Mouse (Mus musculus) adrenal gland (tissue): Measurements from ENCODE around the gene Rab42.
"Not testable (repeated sequence)": the region's sequence is repeated elsewhere in the genome, so short reads cannot be mapped to it uniquely, and the experiment has no call there.

Source experiments
- intact Hi-C: fragments of 180-260 bp; cut with DNase I; formaldehyde crosslinking; loops from one replicate; pipeline ENCODE4 v1.15.1; 2025

Rab42 gene

GRCm38 (mm10) chr4:132291056-132291455 lies 12.1 kb downstream of the Rab42 start:
- intact Hi-C loops: loop anchor here (5.0 to 10.0 kb wide), 2 partner anchors 56 to 124 kb away; no protein-coding TSS in a partner anchor

GRCm38 (mm10) chr4:132288840-132289239 lies 14.3 kb downstream of the Rab42 start:
- intact Hi-C loops: not testable (repeated sequence)

- intact Hi-C loops: no loop called here
Observed at GRCm38 (mm10) chr4:132275949-132276348, 27.2 kb downstream of the Rab42 start.

GRCm38 (mm10) chr4:132274156-132274862 lies 28.9 kb downstream of the Rab42 start, which contains the start of gene Taf12:
Gene Taf12, plus strand, starts transcription at chr4:132274375.
- intact Hi-C loops: loop anchor here (5.0 kb wide), 1 partner anchor 62 kb away; the partner anchor contains the start of gene Ythdf2

- intact Hi-C loops: loop anchor here (5.0 kb wide), 1 partner anchor 61 kb away; the partner anchor contains the start of gene Ythdf2
Observed at GRCm38 (mm10) chr4:132273166-132273565, 30.0 kb downstream of the Rab42 start.

- intact Hi-C loops: loop anchor here (5.0 kb wide), 1 partner anchor 58 kb away; the partner anchor contains the start of gene Ythdf2
Observed at GRCm38 (mm10) chr4:132269740-132270560, 33.2 kb downstream of the Rab42 start.

- intact Hi-C loops: no loop called here
Observed at GRCm38 (mm10) chr4:132268871-132269739, 34.1 kb downstream of the Rab42 start.

GRCm38 (mm10) chr4:132266835-132267349 lies 36.3 kb downstream of the Rab42 start:
- intact Hi-C loops: no loop called here

- intact Hi-C loops: no loop called here
Observed at GRCm38 (mm10) chr4:132263313-132263712, 39.9 kb downstream of the Rab42 start.

- intact Hi-C loops: no loop called here
Observed at GRCm38 (mm10) chr4:132262358-132262616, 40.9 kb downstream of the Rab42 start.

GRCm38 (mm10) chr4:132261514-132262357 lies 41.4 kb downstream of the Rab42 start, which contains the start of gene Gmeb1:
Gene Gmeb1, minus strand, starts transcription at chr4:132261602.
- intact Hi-C loops: no loop called here

GRCm38 (mm10) chr4:132260404-132261379 lies 42.5 kb downstream of the Rab42 start:
- intact Hi-C loops: no loop called here

- intact Hi-C loops: no loop called here
Observed at GRCm38 (mm10) chr4:132259248-132259647, 43.9 kb downstream of the Rab42 start.

- intact Hi-C loops: no loop called here
Observed at GRCm38 (mm10) chr4:132256384-132256783, 46.8 kb downstream of the Rab42 start.

GRCm38 (mm10) chr4:132254986-132255385 lies 48.2 kb downstream of the Rab42 start:
- intact Hi-C loops: loop anchor here (5.0 kb wide), 1 partner anchor 38 kb away; no protein-coding TSS in a partner anchor

GRCm38 (mm10) chr4:132253622-132254021 lies 49.6 kb downstream of the Rab42 start:
- intact Hi-C loops: loop anchor here (5.0 kb wide), 1 partner anchor 36 kb away; no protein-coding TSS in a partner anchor

- intact Hi-C loops: loop anchor here (5.0 kb wide), 1 partner anchor 36 kb away; no protein-coding TSS in a partner anchor
Observed at GRCm38 (mm10) chr4:132253128-132253527, 50.1 kb downstream of the Rab42 start.
